Mouse (Mus musculus): ENCODE measurements around the gene Chn1.

GRCm38 (mm10) chr2:73566989-73567605 lies 208.0 kb downstream of the Chn1 start:
- peak; percentile 81 for TF ChIP-seq CTCF (IDR thresholded peaks at IDR 0.05; ENCODE audit: low read depth, low read length)
- no peak for TF ChIP-seq POLR2A (IDR thresholded peaks at IDR 0.05; ENCODE audit: insufficient read depth, low read length)
- no peak for TF ChIP-seq EP300 (IDR thresholded peaks at IDR 0.05; ENCODE audit: insufficient read depth, low read depth, low read length)
